Mouse (Mus musculus) heart, embryonic 16.5 days (tissue): ENCODE measurements around the gene Gjb6. TPM values are rescaled to one million over a fixed set of nuclear protein-coding genes. Genes with fewer than 3 reads are reported as not detected.

ENCODE experiments used
- ATAC-seq: fragments of 200-750 bp; cut with Nextera tagmentation; replicated peaks from 2 replicates; pipeline ENCODE4 v1.8.0; 2017; ENCODE audit warnings: moderate number of reproducible peaks; ENCODE audit not compliant: insufficient read depth, low FRiP score; ENCODE audit errors: extremely low read depth
- H3K27ac ChIP-seq: fragments of 300-500 bp; sonication (generic); 2 replicates; pipeline ENCODE4 v1.5.1; 2014; ENCODE audit warnings: mild to moderate bottlenecking, low read length, control low read depth, moderate library complexity
- H3K27me3 ChIP-seq: fragments of 300-500 bp; sonication (generic); 2 replicates; pipeline ENCODE4 v1.6.1; 2014; ENCODE audit warnings: low read length, mixed read lengths; ENCODE audit not compliant: control insufficient read depth, insufficient read depth
- H3K36me3 ChIP-seq: fragments of 300-500 bp; sonication (generic); 2 replicates; pipeline ENCODE4 v1.6.1; 2014; ENCODE audit not compliant: control insufficient read depth, insufficient read depth
- H3K4me1 ChIP-seq: fragments of 300-500 bp; sonication (generic); 2 replicates; pipeline ENCODE4 v1.6.1; 2014; ENCODE audit warnings: low read length, mixed read lengths; ENCODE audit not compliant: control insufficient read depth, insufficient read depth
- H3K4me2 ChIP-seq: fragments of 300-500 bp; sonication (generic); 2 replicates; pipeline ENCODE4 v1.6.1; 2014; ENCODE audit warnings: low read depth, mild to moderate bottlenecking, control low read depth, low read length
- H3K4me3 ChIP-seq: fragments of 300-500 bp; sonication (generic); 2 replicates; pipeline ENCODE4 v1.5.1; 2014; ENCODE audit warnings: mild to moderate bottlenecking, control low read depth, low read length
- H3K9ac ChIP-seq: fragments of 300-500 bp; sonication (generic); 2 replicates; pipeline ENCODE4 v1.6.1; 2014; ENCODE audit warnings: low read length, control low read depth
- H3K9me3 ChIP-seq: fragments of 300-500 bp; sonication (generic); replicated peaks from 2 replicates; pipeline ENCODE4 v1.6.1; 2016; ENCODE audit warnings: low read length; ENCODE audit not compliant: control insufficient read depth
- WGBS: fragments of 180-500 bp; shearing (Covaris S2); extraction: QIAGEN DNeasy Blood & Tissue Kit; methylation state at CpG from one replicate; pipeline ENCODE4 v1.1.7; 2014; 5-methylcytosine and 5-hydroxymethylcytosine counted together
- polyA plus RNA-seq: library from polyadenylated mRNA; unstranded; fragments of >200 nt; fragmentation: Nextera tagmentation; extraction: Ambion mirVana; gene quantifications from 2 replicates; pipeline ENCODE4 v1.2.1, GENCODE M21; 2015

Gene Gjb6
- polyA plus RNA-seq, 1 experiment from 2014 or later: not detected

DNA sequence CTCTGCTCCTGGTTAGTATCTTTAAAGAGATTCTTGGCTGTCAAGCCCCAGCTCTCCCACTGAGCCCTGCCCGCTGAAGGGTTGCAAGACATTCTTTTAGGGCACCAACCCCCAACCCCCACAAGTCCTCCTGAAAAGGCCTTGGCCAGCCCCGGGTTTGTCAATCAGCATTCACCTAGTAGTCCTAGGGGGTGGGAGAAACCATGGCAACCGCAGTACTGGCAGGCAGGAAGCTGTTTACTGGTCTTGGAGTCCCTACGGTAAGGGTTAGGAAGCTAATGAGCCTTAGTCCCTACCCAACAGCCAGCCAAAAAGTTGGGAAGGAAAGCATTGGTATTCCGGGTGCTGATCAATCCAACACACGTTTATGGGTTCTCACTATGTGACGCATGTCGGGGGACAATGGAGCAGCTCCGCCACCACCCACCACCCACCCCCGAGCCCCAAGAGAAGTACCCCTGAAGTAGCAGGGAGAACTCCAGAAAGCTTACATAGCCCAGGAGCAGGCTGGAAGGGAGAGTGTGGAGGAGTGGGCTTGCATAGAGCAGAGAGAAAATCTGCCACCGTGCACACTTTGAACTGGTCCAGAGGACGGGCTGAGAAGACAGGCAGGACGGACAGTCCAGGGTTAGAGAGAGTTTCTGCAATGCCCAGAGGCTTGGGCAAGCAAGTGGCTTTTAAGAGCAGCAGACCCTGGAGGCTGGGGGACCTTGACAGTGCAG is 17.4 kb downstream of the Gjb6 start, which contains the start of gene Gm4491:
Gene Gm4491 (minus strand): TSS at position 61 of the 722 bp plus-strand sequence.
- H3K4me3 ChIP-seq: no peak within 1 kb of the TSS
- no peaks in the 10 kb centered on the region for H3K36me3 ChIP-seq
- no peak within 1 kb of the TSS for H3K9ac ChIP-seq
- WGBS: 26% methylated on average over 13 of the region's 13 CpGs
- no peak within 1 kb of the TSS for H3K4me2 ChIP-seq
- H3K9me3 ChIP-seq: no peaks in the 10 kb centered on the region
- no peak for ATAC-seq
- H3K4me1 ChIP-seq: no peaks in the 10 kb centered on the region
- H3K27ac ChIP-seq: no peak within 1 kb of the TSS
- peaks cover 18% of the 10 kb centered on the region for H3K27me3 ChIP-seq

DNA sequence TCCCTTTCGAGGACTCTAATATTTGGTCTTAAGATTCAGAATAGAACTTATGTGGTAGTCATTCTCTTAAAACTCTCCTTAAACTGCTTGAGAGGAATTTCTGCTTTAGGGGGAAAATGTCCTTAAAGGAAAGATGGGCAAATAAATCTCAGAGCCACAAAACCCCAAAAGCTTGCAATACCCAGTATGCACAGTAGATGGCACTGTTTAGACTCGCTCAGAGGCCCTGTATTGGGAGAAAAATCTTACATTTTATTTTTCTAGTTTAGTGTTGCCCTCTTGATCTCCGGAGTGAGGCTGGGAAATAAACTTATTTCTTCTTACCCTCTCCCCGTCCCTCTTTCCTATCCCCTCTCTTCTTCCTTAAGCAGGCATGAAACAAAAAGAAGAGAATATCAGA is 24.2 kb downstream of the Gjb6 start:
- no peak overlapping the region for H3K9ac ChIP-seq
- no peak overlapping the region for H3K4me2 ChIP-seq
- peaks cover 4% of the 10 kb centered on the region for H3K4me1 ChIP-seq
- no peaks in the 10 kb centered on the region for H3K36me3 ChIP-seq
- 6% methylated on average over 4 of the region's 4 CpGs for WGBS
- no peak for ATAC-seq
- no peak overlapping the region for H3K27ac ChIP-seq
- no peaks in the 10 kb centered on the region for H3K9me3 ChIP-seq
- H3K27me3 ChIP-seq: peaks cover 48% of the 10 kb centered on the region
- H3K4me3 ChIP-seq: no peak overlapping the region

DNA sequence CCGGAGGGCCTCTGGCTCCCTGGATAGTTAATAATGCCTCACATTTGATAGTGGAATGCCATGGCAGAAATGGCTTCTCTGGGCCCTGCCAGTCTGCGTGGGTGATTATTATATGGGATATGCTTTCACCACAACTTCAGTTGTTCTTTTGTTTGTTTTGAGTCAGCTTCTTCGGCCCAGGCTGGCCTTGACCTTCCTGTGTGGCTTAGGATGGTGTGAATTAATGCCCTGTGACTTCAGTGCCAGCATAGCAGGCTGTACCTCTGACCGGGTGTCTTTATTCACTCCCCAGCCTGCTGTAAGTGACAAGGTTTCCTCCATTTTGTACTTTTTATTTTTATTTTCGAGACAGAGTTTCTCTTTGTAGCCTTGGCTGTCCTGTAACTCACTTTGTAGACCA is 25.5 kb downstream of the Gjb6 start:
- Histone ChIP-seq H3K4me2 (no peak overlapping the region), H3K4me3 (no peak overlapping the region), H3K9ac (no peak overlapping the region), H3K4me1 (peaks cover 4% of the 10 kb centered on the region), H3K27me3 (peaks cover 56% of the 10 kb centered on the region), H3K9me3 (no peaks in the 10 kb centered on the region), H3K27ac (no peak overlapping the region), H3K36me3 (no peaks in the 10 kb centered on the region)
- ATAC-seq: no peak
- WGBS: 61% methylated on average over 5 of the region's 5 CpGs

DNA sequence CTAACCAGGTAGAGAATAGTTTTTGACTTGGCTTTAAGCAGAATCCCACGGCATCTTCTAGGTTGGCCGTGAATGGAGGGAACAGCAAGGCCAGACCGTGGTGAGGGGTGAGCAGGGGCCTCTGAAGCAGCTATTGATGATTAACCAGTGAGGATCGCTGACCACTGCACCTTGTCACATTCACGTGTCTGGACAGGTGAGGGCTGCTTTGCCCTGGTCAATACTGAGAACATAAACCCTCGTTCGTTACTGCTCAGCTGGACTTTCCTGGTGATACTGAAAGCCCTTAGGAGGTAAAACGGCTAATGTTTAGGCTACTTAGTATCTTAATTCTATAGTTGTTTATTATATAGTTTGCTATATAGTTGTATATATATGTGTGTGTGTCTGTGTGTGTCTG is 26.3 kb downstream of the Gjb6 start:
- H3K4me2 ChIP-seq: no peak overlapping the region
- H3K4me1 ChIP-seq: peaks cover 4% of the 10 kb centered on the region
- H3K9ac ChIP-seq: no peak overlapping the region
- H3K9me3 ChIP-seq: no peaks in the 10 kb centered on the region
- WGBS: 71% methylated on average over 8 of the region's 8 CpGs
- H3K27ac ChIP-seq: no peak overlapping the region
- no peak for ATAC-seq
- no peak overlapping the region for H3K4me3 ChIP-seq
- H3K36me3 ChIP-seq: no peaks in the 10 kb centered on the region
- peaks cover 64% of the 10 kb centered on the region for H3K27me3 ChIP-seq

DNA sequence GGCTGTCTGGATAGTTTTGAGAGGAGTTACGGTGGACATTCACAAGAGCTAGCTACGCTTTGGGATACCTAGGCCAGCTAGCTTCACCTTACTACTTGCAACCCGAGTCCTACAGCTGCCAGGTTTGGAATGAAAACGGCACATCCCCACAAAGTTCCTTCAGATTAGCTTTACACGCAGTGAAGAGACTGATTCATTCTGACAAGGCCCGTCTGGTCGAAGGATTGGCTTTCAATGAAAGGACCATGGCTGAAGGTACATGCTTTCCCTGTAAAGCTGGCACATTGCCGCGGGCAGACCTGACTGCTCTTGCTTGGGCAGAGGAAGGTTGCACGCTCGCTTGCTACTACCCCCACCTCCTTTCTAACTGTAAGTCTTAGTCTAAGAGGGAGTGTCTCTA is 27.7 kb downstream of the Gjb6 start:
- no peak overlapping the region for H3K4me2 ChIP-seq
- WGBS: 46% methylated on average over 11 of the region's 11 CpGs
- peaks cover 4% of the 10 kb centered on the region for H3K4me1 ChIP-seq

DNA sequence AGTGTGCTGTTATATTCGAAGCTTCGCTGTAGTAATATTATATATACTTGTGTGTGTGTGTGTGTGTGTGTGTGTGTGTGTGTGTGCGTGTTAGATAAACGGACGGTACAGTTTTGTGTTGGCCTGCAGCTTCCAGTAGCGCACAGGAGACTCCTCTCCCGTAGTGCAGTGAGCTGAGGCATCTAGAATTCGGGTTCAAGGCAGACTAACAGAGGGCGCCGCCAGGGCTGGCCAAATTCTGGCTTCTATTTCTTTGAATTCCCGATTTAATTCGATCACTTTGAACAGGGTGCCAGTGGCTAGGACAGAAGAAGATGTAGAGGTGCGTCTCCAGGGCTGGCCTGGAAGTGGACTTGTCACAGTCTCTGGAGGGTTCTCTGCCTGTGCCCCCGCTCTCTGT is 28.3 kb downstream of the Gjb6 start:
- no peaks in the 10 kb centered on the region for H3K9me3 ChIP-seq
- ATAC-seq: no peak
- 18% methylated on average over 14 of the region's 14 CpGs for WGBS

More for the DNA sequence above, 27.7 kb downstream of the Gjb6 start:
- H3K27me3 ChIP-seq: peaks cover 60% of the 10 kb centered on the region
- no peak overlapping the region for H3K4me3 ChIP-seq
- H3K9me3 ChIP-seq: no peaks in the 10 kb centered on the region
- H3K9ac ChIP-seq: no peak overlapping the region
- H3K27ac ChIP-seq: no peak overlapping the region
- ATAC-seq: no peak
- H3K36me3 ChIP-seq: no peaks in the 10 kb centered on the region

DNA sequence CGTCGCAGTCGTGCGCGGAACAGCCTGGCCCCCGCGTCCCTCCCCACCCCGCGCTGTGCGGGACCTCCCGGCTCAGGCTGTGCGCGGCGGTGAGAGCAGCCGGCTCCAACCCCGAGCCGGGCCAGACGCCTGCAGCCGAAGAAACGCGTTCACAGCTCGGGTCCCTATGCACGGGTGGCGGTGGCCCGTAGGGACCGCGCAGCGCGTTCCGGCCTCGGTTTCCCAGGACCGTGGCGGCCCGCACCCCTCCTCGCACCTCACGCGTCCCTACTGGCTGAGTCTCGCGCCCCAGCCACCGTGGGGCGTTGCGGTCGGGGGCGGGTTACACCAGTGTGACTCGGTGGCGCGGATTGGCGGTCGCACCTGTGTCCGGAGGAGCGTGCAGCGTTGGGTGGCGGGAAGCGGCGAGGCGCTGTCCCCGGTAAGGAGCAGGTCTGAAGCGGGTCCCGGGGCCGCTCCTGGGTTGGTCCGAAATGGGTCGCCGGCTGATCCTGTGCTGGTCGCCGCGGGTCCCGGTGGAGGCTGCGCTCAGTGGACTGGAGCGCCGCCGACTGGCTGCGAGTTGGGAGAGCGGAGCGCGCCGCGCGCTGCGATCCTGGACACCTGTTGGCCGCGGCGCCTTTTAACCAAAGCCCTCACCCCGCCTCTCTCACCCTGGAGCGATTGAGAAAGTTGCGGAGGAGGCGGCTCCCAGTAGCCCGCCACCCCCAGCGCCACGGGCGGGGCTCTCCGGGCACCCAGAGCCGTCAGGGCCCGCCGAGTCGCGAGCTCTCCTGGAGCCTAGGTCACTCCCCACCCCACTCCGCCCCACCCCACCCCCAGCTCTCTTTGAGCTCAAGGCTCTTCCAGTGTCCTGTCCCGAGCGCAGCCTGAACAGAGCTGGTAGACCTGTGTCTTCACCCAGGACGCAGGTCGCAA is 29.0 kb downstream of the Gjb6 start, which contains the start of gene Gjb2:
Gene Gjb2 (minus strand): TSS at position 597 of the 918 bp plus-strand sequence.
- 0 out of 2 replicates have a peak, but pooled peaks have one; percentile 10 for ATAC-seq
- H3K4me2 ChIP-seq: peak within 1 kb of the TSS; percentile 100
- peak within 1 kb of the TSS; percentile 72 for H3K4me3 ChIP-seq
- peaks cover 4% of the 10 kb centered on the region for H3K4me1 ChIP-seq
- no peaks in the 10 kb centered on the region for H3K9me3 ChIP-seq
- H3K36me3 ChIP-seq: no peaks in the 10 kb centered on the region
- under 1% methylated on average over 101 of the region's 101 CpGs for WGBS
- peak within 1 kb of the TSS; percentile 66 for H3K9ac ChIP-seq
- H3K27me3 ChIP-seq: peaks cover 57% of the 10 kb centered on the region
- no peak within 1 kb of the TSS for H3K27ac ChIP-seq

More for the DNA sequence above, 28.3 kb downstream of the Gjb6 start:
- Histone ChIP-seq H3K4me1 (peaks cover 4% of the 10 kb centered on the region), H3K4me2 (peak overlapping the region; percentile 100), H3K27ac (no peak overlapping the region), H3K27me3 (peaks cover 60% of the 10 kb centered on the region), H3K9ac (no peak overlapping the region), H3K4me3 (peak overlapping the region; percentile 72), H3K36me3 (no peaks in the 10 kb centered on the region)

DNA sequence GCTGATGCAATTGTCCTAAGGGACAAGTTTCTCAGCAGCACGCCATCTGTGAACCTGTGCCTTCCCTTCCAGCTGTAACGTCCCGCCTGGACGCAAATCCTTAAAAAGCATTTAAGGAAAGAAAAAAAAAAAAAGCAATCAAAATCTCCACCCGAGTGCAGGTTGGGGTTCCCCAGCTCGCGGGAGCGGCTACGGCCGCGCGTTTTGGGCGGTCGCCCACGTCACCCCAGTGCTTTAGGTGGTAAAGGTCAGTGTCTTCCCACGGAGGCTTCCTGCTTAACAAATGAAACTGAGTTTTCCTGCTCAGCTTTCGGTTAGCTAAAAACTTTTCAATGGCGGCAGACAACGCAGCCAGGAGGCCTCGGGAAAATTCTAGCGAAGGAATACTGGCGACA is 29.7 kb downstream of the Gjb6 start:
- ATAC-seq: no peak
- no peaks in the 10 kb centered on the region for H3K9me3 ChIP-seq
- 5% methylated on average over 22 of the region's 22 CpGs for WGBS
- no peaks in the 10 kb centered on the region for H3K36me3 ChIP-seq
- H3K4me1 ChIP-seq: peaks cover 4% of the 10 kb centered on the region
- peak overlapping the region; percentile 66 for H3K9ac ChIP-seq
- no peak overlapping the region for H3K27ac ChIP-seq
- H3K4me2 ChIP-seq: peak overlapping the region; percentile 100
- H3K27me3 ChIP-seq: peaks cover 57% of the 10 kb centered on the region
- peak overlapping the region; percentile 72 for H3K4me3 ChIP-seq

DNA sequence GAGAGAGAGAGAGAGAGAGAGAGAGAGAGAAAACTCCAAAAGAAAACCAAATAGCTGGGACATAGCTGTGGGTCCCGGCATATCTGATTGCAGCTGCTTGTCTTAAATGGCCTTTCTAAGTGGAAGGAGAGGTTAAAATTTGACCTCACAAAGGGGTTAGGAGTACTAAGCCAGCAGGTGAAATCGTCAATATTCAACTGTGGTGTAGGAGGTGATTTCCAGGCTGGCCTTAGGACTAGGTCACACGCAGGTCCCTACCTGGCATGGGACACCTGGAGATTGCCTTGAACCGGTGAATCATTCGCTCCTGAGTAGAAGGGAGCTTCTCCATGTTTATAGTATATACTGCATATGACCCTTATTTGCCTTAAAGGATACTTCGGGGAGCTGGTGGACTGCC is 30.3 kb downstream of the Gjb6 start:
- H3K9me3 ChIP-seq: no peaks in the 10 kb centered on the region
- no peak for ATAC-seq
- peaks cover 57% of the 10 kb centered on the region for H3K27me3 ChIP-seq
- no peak overlapping the region for H3K27ac ChIP-seq
- no peak overlapping the region for H3K4me3 ChIP-seq
- WGBS: 66% methylated on average over 6 of the region's 6 CpGs
- no peaks in the 10 kb centered on the region for H3K36me3 ChIP-seq
- H3K4me1 ChIP-seq: peaks cover 4% of the 10 kb centered on the region
- no peak overlapping the region for H3K9ac ChIP-seq
- no peak overlapping the region for H3K4me2 ChIP-seq
